Mouse (Mus musculus) gastrocnemius, adult 8-10 months (tissue): ENCODE data around the gene Cltb. TPM values are rescaled to one million over a fixed set of nuclear protein-coding genes. Genes with fewer than 3 reads are reported as not detected.

ENCODE experiments used
- DNase-seq, 2 experiments: peaks; one replicate each; pipeline ENCODE4 v3.0.0; 2022; ENCODE audit warnings: low spot score in 2 of 2
- microRNA-seq: library from miRNA; unstranded; fragments of <30 nt; microRNA quantifications from one replicate; pipeline ENCODE4 v1.2.0, GENCODE M21; 2022
- total RNA-seq, 4 experiments: library from RNA; stranded (reverse); gene quantifications; 2 replicates each; pipeline ENCODE4 v1.2.4; 2022

The Cltb gene
- total RNA-seq, 4 experiments from 2014 or later: 168 to 177 (median 172) TPM

- DNase-seq: no peak
Measured at GRCm38 (mm10) chr13:54564232-54565200, 46.6 kb downstream of the Cltb start.

GRCm38 (mm10) chr13:54562562-54562961 is 48.6 kb downstream of the Cltb start:
- DNase-seq: peak in 1 of 2 experiments; percentile 35

DNA sequence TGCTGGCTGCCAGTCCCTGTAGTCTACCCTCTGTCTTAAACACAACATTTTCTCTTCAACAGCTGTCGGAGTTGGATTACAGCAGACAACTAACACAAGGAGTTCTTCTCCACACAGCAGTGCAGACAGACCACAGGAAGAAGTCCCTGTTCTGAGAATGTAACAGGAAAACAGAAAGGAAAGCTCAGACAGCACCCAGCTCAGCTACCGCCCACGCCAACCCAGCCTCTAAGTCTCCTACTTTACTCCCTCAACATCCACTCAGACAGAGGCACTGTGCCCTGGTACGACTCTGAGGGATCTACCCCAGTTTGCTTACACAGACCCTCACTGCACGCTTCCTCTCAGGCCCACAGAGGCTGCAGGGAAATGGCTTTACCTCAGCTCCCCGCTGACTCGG is 50.5 kb downstream of the Cltb start:
- DNase-seq: no peak

- DNase-seq: no peak
Measured at GRCm38 (mm10) chr13:54559656-54560055, 51.5 kb downstream of the Cltb start.

GRCm38 (mm10) chr13:54557652-54558051 is 53.5 kb downstream of the Cltb start:
- no peak for DNase-seq

DNA sequence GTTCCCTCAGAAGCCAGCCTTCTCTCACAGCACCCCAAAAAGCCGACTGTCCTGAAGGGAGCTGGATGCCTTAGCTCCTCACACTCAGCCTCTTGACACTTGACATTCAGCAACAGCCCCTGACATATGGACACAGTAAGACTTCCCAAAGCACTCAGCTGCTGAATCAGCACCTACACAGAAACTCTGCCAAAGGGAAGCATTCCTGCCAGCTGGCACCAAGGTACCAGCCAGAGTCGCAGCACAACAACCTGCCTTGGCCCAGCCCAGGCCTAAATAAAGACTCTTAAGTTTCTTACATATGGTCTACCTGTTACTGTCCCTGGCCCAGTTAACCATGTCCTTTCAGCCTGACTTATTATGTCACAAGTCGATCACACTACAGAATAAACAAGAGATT is 54.3 kb downstream of the Cltb start:
- peak; percentile 73 to 82 for DNase-seq

DNA sequence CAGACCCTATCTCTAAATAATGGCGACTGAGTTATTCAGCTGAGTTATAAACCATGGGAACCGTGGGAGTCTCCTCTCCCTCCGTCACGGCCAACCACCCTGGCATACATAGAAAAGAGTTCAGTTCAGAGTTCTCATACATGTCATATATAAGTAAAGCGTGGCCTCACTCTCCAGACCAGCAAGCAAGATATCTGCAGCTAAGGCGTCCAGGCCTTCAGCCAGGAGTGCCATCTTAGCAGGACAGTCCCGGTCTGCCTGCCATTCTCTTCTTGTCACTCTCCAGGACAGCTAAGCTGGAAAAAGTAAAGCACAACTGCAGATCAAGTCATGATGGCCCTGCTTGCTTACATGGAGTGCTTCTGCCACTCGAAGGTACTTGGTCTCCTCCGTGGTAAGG is 55.0 kb downstream of the Cltb start:
- DNase-seq: no peak

DNA sequence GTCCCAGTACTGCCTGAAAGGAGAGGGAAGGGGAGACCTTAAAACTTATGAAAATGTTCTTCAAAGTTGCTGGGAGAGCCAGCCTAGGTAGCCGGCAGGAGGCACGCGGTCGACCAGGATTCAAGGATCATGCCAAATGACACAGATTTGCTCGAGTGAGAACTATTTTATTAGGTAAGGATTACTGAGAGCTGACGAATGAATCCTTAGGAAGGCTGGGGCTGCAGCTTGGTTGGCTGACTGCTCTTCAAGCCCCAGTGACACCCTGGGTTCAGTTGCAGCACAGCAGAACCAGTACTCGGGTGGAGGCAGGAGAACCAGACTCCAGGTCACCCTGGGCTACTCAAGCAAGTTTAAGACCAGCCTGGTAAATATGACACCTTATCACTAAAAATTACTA is 63.1 kb downstream of the Cltb start:
- DNase-seq: no peak

Small RNA genes within 50 kb of the gene (microRNA-seq; reads per million reads assigned to microRNA genes)
- not detected for gene Gm24195

Other genes starting within 250 kb of the Cltb start
- under 1 TPM; 0.51 to 0.72 (median 0.65) TPM for gene Cplx2, start 240.0 kb downstream of the Cltb start, total RNA-seq
- gene Thoc3, start 142.5 kb downstream of the Cltb start, total RNA-seq: 10 to 100 TPM; 12.0 to 19.0 (median 16.5) TPM
- gene Simc1, start 107.6 kb downstream of the Cltb start, total RNA-seq: 1 to 10 TPM; 2.8 to 3.6 (median 3.3) TPM
- 100 to 1,000 TPM; 213 to 249 (median 236) TPM for gene 4833439L19Rik, start 45.9 kb downstream of the Cltb start, total RNA-seq
- 1 to 10 TPM in 3 of 4 experiments, under 1 TPM in 1; 0.87 to 3.5 (median 2.1) TPM for gene Arl10, start 36.3 kb downstream of the Cltb start, total RNA-seq
- gene Nop16, start 21.3 kb downstream of the Cltb start, total RNA-seq: 10 to 100 TPM; 14.8 to 18.9 (median 16.7) TPM
- 100 to 1,000 TPM; 131 to 155 (median 141) TPM for gene Higd2a, start 21.1 kb downstream of the Cltb start, total RNA-seq
- 10 to 100 TPM; 11.6 to 12.1 (median 11.9) TPM for gene Faf2, start 10.4 kb upstream of the Cltb start, total RNA-seq
- gene Rnf44, start 82.6 kb upstream of the Cltb start, total RNA-seq: 10 to 100 TPM; 19.1 to 30.7 (median 27.9) TPM
- not detected for gene Cdhr2, start 90.1 kb upstream of the Cltb start, total RNA-seq
- under 1 TPM in 2 of 4 experiments, not detected in 2; 0.05 to 0.07 TPM for gene Gprin1, start 138.5 kb upstream of the Cltb start, total RNA-seq
- gene Sncb, start 155.3 kb upstream of the Cltb start, total RNA-seq: under 1 TPM in 1 of 4 experiments, not detected in 3; 0.24 TPM
- gene Eif4e1b, start 172.7 kb upstream of the Cltb start, total RNA-seq: not detected
- 10 to 100 TPM; 15.5 to 26.0 (median 20.5) TPM for gene Tspan17, start 178.0 kb upstream of the Cltb start, total RNA-seq